Mouse (Mus musculus): ENCODE measurements around the gene Gstp2.
"Not testable (repeated sequence)": the region's sequence is repeated elsewhere in the genome, so short reads cannot be mapped to it uniquely, and the experiment has no call there.

The Gstp2 gene

GRCm38 (mm10) chr19:4051016-4051415 lies 5.2 kb upstream of the Gstp2 start:
- DNase-seq (ENCODE audit: low spot score in 2 of 2): peak in 1 of 2 experiments; percentile 35

DNA sequence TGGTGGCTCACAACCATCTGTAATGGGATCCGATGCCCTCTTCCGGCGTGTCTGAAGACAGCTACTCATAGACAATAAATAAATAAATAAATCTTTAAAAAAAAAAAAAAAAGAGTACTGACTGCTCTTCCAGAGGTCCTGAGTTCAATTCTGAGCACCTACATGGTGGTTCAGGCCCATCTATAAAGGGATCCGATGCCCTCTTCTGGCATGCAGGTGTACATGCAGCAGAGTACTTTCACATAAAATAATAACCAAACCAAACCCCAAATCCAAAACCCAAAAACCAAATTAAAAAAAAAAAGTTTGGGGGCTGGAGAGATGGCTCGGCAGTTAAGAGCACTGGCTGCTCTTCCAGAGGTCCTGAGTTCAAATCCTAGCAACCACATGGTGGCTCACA lies 3.2 kb upstream of the Gstp2 start:
- not testable (repeated sequence) for DNase-seq (ENCODE audit: low spot score in 2 of 2)

DNA sequence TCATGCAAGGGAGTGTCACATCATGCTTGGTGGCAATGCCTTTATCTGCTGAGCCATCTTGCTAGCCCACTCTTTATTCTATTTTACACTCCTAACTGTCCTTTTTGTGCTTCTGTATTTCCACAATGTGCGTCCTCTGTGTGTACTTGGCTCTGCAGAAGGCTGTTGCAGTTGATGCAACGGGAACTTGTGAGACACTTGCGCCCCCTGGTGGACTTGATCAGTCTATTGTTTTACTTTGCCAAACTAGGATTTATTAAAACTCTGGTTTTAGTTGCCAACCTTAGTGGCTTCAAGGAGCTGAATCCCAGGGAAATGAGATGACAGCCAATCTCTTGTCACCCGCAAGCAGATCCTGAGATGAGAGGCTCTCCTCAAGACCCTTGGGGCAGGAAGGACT lies 2.0 kb upstream of the Gstp2 start:
- peak; percentile 85 to 96 for DNase-seq (ENCODE audit: low spot score in 2 of 2)

- DNase-seq (ENCODE audit: low spot score in 2 of 2): peak in 1 of 2 experiments; percentile 54
These were observed 1.0 kb upstream of the Gstp2 start for GRCm38 (mm10) chr19:4046866-4047254.

- DNase-seq (ENCODE audit: low spot score in 2 of 2): not testable (repeated sequence)
These were observed 1.7 kb downstream of the Gstp2 start for GRCm38 (mm10) chr19:4044109-4044508.

DNA sequence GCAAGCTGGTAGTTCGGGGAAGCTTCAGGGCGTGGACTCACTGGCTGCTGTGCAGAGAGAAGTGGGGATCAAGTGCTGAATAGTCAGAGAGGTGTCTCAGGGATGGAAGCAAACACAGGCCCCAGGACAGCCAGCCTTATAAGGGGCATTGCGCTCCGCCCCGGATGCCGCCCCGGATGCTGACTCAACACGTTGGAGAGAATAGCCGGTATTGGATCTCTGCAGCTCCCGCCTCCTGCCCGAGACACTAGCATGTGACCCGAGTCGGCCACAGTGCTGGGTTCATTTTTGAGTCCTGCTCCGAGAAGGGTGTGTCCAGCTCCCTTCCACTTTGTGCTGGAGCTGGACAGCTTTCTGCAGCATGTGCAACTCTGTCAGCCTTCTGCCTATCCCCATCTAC lies 3.7 kb downstream of the Gstp2 start:
- DNase-seq (ENCODE audit: low spot score in 2 of 2): peak in 1 of 2 experiments; percentile 23

- not testable (repeated sequence) for DNase-seq (ENCODE audit: low spot score in 2 of 2)
These were observed 4.3 kb downstream of the Gstp2 start for GRCm38 (mm10) chr19:4041500-4041899.

- DNase-seq (ENCODE audit: low spot score in 2 of 2): not testable (repeated sequence)
These were observed 4.9 kb downstream of the Gstp2 start for GRCm38 (mm10) chr19:4040941-4041340.

GRCm38 (mm10) chr19:4037788-4038232 lies 8.0 kb downstream of the Gstp2 start, which contains the start of gene Gstp1:
Gene Gstp1, minus strand, starts transcription at chr19:4037985.
- DNase-seq (ENCODE audit: low spot score in 2 of 2): peak; percentile 81 to 89

GRCm38 (mm10) chr19:4037154-4037787 lies 8.6 kb downstream of the Gstp2 start:
- DNase-seq (ENCODE audit: low spot score in 2 of 2): not testable (repeated sequence)

DNA sequence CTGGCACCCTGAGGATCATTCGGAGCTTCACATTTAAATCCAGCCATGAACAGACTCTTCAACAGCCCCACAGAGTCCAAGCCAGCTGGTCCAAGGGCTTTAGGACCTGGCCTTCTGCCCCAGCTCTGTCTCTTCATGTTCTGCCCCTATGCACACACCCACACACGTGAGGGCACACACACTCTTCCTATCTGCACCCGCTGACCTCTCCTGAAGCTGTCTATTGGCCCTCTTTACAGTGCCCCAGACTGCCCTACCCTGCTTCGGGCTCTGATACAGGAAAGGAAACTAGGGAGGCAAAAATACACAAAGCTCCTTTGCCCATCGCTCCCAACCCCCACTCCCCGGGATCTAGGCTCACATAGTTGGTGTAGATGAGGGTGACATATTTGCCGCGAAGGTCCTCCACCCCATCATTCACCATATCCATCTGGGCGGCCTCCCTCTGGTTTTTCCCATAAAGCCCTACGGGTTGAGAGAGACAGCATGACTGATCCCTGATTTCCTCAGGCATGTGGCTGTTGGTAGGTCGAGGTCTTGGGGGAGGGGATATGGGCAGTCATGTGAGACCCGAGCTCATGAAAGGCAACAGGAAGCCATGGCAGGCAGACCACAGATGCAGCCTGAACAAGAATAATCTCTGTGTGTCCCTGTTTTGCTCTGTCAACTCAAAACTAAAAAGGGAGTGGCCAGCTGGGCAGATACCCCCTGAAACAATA lies 9.3 kb downstream of the Gstp2 start:
- DNase-seq (ENCODE audit: low spot score in 2 of 2): no peak

DNA sequence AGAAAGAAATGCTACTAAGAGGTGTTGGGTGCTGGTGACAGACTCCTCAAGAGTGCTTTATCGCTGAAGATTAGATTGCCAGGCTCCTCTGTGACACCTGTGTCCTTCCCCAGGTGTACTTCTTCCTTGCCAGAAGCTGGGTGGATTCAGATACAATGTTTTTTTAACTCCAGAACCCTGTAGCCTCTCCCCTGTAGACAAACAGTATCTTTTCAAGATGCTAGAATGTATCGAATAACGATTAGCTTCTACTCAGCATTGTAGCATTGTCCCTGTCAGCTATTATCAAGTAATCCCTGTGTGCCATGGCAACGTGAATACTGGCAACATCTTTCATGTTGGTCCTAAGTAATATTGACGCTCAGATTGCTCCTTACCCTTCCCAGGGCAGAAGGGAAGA lies 12.1 kb downstream of the Gstp2 start:
- DNase-seq (ENCODE audit: low spot score in 2 of 2): no peak

- DNase-seq (ENCODE audit: low spot score in 2 of 2): no peak
These were observed 12.5 kb downstream of the Gstp2 start for GRCm38 (mm10) chr19:4033298-4033697.

GRCm38 (mm10) chr19:4032668-4033067 lies 13.2 kb downstream of the Gstp2 start:
- no peak for DNase-seq (ENCODE audit: low spot score in 2 of 2)

- DNase-seq (ENCODE audit: low spot score in 2 of 2): no peak
These were observed 18.2 kb downstream of the Gstp2 start for GRCm38 (mm10) chr19:4027576-4027975.

DNA sequence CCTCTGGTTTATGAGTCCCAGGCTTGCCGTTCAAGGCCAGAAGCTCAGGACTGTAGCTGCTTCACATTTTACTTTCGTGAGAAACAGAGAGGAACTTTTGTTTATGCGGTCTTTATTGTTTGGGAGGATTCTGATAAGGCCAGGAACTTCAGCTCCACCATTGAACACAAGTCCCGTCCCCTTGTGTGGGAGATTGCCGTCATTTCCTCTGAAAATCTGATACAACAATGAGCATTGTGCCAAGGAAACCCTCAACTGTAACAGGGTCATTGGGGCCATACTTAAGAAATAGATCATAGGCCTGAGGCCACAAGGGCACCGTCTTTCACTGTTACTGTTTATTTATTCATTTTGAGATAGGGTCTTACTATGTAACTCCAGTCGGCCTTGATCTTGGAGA lies 22.6 kb downstream of the Gstp2 start:
- DNase-seq (ENCODE audit: low spot score in 2 of 2): no peak

DNA sequence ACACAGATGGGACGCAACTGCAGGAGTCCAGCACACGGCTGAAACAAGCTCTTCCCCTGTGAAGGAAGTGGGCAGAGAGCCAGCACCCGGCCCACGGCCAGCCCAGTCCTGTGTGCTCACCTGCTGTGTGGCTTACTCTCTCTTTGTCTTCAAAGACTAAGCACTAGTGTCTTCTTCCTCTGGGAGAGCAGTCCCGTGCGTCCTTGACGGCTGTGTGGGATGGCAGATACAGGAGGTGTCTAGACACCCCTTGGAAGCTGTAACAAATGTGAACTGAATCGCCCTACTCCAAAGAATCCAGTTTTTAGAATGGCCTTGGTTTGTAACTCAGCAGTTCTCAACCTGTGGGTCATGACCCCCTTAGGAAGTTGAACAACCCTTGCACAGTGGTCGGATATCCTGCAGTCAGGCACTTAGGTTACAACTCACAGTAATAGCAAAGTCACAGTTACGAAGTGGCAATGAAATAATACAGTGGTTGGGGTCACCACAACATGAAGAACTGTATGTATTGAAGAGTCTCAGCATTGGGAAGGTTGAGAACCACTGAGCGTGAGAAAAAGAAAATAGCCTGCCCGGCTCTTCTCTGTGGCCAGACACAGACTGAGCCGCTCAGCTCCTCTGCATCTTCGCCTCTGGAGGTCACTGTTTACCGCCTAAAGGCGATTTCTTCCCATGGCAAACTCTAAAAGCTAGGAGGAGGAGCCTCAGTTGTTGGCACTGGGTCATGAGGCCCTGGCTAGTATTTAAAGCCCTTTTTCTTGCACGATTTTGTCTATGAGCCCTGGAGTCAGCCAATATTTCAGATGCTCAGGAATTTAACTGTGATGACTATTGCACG lies 26.9 kb downstream of the Gstp2 start:
- peak; percentile 74 to 80 for DNase-seq (ENCODE audit: low spot score in 2 of 2)

DNA sequence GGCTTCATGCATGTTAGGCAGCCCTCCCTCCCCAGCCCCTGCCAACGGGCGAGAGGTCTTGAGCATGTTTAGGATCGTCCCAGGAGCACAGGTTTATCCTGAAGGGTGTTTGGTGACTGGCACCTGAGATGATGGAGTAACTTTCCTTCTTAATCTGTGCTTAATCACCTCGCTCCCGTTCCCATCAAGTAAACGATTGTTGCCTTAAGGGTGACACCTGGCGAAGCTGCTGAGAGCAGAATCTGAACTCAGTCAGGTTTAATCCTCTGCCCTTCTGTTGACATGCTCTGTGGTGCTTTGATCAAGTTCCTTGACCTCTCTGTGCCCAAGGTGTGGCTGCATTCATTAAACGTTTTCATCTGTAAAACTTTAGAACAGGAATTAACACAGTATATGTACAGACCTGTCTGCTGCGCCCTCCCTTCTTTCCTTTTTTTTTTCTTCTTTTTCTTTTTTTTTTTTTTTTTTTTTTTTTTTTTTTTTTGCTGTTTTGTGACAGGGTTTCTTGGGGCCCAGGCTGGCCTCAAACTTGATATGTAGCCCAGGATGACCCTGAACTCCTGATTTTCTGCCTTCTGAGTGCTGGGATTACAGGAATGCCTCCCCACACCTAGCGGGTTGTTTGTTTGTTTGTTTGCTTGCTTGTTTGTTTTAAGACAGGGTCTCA lies 27.8 kb downstream of the Gstp2 start:
- DNase-seq (ENCODE audit: low spot score in 2 of 2): no peak

DNA sequence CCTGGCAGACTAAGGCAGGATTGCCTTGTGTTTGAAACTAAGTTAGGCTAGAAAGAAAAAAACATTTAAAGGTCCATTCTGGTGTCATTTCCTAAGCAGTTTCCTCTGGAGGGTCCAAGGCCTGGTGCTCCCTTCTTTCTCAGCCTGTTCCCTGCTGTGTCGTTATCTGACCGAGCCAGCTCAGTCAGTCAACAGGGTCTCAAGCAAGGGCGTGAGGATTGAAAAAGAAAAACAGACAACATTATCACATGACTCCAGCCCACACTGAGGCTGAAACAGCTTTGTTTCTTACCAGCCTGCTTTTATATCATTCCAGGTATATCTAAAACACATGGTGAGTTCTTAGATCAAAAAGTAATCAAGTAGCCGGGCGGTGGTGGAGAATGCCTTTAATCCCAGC lies 30.2 kb downstream of the Gstp2 start:
- DNase-seq (ENCODE audit: low spot score in 2 of 2): no peak

DNA sequence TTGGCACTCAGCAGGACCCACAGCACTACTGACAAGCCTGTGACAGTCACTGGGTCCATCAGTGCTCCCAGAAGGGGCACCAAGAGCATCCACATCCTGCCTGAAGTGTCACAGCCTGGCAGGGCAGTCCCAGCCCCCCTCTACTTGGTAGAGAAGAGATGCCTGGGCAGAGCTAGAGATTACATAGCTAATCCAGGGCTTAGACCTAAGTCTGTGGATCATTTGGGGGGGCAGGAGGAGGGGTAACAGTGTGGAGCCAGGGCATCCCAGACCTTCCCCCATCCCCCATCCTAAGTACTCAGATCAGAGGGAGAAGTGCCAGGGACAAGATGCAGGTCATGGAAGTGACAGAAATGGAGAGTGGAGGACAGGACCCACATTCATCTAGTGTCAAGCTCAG lies 31.0 kb downstream of the Gstp2 start:
- no peak for DNase-seq (ENCODE audit: low spot score in 2 of 2)

DNA sequence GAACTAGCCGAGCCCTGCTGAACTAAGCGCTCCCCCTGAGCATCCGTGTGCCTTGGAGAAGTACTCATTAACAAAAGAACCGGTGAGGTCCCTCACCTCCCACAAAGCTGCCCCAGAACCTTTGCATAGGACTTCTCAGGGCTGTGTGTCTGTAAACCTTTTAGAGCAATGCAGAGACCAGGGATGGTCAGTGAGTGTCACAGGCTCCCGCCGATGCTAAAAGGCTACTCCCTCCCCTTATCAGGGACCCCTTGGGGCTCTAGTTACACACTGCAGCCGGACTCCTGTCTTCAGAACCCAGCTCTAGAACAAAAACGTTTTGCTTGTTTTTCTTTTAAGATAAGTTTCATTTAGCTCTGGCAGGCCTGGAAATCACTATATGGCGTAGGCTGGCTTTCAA lies 32.8 kb downstream of the Gstp2 start:
- DNase-seq (ENCODE audit: low spot score in 2 of 2): no peak

Data from spleen, postnatal 4 days (tissue).